Mouse (Mus musculus): ENCODE results near the gene Rasa3. TPM values are rescaled to one million over a fixed set of nuclear protein-coding genes. Genes with fewer than 3 reads are reported as not detected.

The Rasa3 gene
- total RNA-seq (2021): 1 to 10 TPM; 8.4 to 9.4 TPM
- long read RNA-seq, experiment 1, full-length matches to known transcripts: 1 of 3 reads
- long read RNA-seq, experiment 1, partial matches to known transcripts: 0 of 3 reads
- long read RNA-seq, experiment 1, other reads (novel, unspliced or antisense): 2 of 3 reads
- long read RNA-seq, experiment 2, partial matches to known transcripts: 2 of 2 reads
- long read RNA-seq, experiment 2, other reads (novel, unspliced or antisense): 0 of 2 reads

GRCm38 (mm10) chr8:13677413-13677883 is at the start of gene Rasa3:
Rasa3 (minus strand) TSS chr8:13677603.
- peak; percentile 98 for DNase-seq

DNA sequence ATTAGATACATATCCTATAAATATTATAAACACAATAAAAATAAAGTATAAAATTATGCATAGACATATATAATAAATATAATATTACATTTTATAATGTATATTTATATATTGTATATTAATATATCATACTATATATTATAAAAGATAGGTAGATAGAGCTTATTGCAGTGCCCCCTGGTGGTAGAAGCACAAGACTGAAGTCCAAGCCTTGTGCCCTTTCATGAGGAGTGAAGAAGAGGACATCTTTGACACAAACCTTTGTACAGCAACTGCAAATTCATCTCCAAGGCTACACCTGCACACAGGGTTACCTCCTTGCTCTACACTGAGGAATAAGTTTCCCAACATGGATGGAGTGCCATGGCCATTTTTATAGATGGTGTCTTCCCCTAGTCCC is 48.3 kb upstream of the Rasa3 start:
- no peak for DNase-seq

DNA sequence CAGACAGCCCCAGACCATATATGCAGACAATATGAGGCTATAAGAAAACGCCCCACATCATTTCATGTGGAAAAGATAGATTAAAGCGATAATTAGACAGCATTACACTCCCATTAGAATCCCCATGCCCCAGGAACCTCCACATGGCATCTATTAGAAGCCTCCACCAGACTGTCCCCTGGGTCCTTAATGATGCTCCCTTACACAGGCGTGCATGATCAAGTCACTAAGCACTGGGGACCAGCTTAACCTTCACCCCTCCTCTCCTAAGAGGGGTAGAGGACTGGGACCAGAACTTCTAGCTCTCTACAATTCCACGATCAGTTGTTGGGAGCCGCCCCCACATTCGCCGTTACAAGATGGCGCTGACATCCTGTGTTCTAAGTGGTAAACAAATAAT is 41.6 kb upstream of the Rasa3 start:
- no peak for DNase-seq

GRCm38 (mm10) chr8:13708514-13708913 is 31.1 kb upstream of the Rasa3 start:
- DNase-seq: peak; percentile 2

- no peak for DNase-seq
These were observed 29.5 kb upstream of the Rasa3 start for GRCm38 (mm10) chr8:13706918-13707317.

GRCm38 (mm10) chr8:13705668-13706067 is 28.3 kb upstream of the Rasa3 start, which contains the start of gene Cfap97d2:
Cfap97d2 (plus strand) TSS chr8:13705889.
- peak; percentile 44 for DNase-seq

DNA sequence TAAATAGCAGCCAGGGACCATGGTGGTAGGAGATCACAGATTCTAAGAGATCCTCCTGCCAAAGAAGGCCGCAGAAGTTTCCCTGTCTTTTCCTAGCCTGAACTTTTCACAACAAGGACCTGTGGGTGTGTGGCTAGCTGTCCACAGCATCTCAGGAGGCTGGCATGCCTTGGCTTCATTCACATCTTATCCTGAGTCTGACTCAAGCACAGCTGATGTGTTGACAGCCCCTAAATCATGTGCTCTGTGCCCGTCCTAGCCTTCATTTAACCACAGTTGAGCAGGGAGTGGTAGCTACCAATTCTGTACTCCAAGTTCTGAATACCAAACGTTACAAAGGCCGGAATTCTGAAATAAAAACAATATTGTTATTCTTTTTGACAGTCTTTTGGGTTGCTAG is 26.9 kb upstream of the Rasa3 start:
- peak; percentile 2 for DNase-seq

DNA sequence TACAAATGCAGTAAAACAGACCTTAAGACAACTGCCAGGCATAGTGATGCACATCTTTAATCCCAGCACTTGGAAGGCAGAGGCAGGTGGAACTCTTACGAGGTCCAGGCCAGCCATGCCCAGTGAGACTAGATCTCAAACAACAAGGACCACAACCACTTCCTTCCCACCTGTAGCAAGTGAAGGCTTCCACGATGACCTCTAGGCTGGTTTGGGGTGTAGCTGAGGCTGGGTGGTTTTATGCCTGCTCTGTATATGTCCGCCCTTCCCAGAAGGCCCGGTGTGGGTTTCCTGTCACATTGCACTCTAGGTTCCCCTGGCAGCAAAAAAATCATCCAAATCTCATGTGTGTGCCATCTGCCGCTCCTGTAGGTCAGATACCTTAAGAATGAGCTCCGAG is 26.4 kb upstream of the Rasa3 start:
- no peak for DNase-seq

DNA sequence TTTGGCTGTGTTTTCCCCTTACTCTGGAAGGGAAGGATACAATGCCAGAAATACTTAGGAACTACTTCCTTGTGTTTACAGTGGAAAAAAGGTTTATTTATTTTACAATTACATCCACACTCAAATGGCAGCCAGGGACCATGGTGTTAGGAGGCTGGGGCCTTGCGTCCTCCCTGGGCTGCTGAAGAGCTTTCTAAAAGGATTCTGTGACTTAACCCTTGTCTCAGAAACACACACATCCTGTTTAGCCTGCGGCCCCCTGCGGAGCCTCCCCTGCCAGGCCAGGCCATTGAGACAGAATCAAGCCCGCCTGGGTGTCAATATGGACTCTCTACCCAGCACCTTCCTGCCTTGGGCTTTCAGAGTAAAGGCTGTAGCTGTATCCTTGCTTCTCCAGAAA is 25.4 kb upstream of the Rasa3 start:
- DNase-seq: peak; percentile 2

GRCm38 (mm10) chr8:13699323-13699949 is 22.0 kb upstream of the Rasa3 start:
- DNase-seq: peak; percentile 2

- peak; percentile 2 for DNase-seq
These were observed 20.9 kb upstream of the Rasa3 start for GRCm38 (mm10) chr8:13698281-13698680.

GRCm38 (mm10) chr8:13697681-13698080 is 20.3 kb upstream of the Rasa3 start:
- DNase-seq: peak; percentile 6

DNA sequence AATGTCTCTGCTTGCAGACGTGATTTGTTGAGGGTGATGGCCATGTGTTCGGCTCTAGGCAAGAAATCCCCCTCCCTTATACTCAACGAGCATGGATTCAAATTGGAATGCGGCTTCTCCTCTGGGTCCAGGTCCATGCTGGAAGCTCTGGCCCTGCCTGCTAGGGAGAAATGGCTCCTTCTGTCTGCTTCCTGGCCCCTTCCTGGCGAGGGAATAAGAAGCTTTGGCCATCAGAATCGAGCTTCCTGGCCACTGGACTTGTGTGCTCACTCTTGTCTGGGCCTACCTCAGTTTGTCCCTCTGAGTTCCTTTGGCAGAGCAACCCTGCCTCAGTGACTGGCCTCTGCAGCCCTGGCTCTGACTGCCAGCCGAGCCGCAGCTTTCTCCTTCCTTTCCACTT is 19.8 kb upstream of the Rasa3 start:
- DNase-seq: peak; percentile 3

DNA sequence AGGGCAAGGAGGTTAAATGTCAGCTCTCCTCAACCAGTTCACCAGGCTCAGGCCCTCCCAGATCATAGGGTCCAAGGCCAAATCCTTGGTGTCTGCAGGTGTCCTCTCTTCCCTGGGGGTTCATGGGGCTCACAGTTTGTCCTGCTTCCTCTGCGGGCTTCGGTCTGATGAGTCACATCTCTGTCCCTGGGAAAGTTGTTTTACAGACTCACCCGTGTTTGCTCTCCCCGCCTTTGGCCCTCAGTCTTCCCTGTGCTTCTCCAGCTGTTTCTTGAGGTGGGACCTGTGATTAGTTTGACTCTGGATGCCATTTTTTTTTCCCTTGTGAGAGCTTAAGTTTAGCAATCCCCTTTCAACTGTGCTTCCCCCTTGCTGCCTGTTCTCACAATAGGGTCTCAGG is 18.8 kb upstream of the Rasa3 start:
- peak; percentile 3 for DNase-seq

- peak; percentile 2 for DNase-seq
These were observed 17.9 kb upstream of the Rasa3 start for GRCm38 (mm10) chr8:13695203-13695867.

DNA sequence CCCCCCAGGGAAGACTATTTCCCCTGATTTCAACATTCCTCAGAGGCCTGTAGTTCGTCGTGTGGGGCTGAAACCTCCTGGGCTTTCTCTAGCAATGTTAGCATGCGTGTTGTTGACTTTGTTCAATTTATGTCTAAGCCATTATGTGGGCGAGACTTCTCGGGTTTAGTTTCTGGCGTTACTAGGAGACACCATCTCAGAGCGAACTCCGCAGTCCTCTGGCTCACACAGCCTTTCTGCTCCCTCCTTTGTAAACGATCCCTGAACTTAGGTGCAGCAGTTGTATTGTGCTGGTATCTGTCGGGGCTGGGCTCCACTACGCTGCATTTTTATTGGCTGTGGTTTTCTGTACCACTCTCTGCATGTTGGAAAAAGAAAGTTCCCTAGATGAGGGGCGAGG is 17.3 kb upstream of the Rasa3 start:
- DNase-seq: peak; percentile 0

DNA sequence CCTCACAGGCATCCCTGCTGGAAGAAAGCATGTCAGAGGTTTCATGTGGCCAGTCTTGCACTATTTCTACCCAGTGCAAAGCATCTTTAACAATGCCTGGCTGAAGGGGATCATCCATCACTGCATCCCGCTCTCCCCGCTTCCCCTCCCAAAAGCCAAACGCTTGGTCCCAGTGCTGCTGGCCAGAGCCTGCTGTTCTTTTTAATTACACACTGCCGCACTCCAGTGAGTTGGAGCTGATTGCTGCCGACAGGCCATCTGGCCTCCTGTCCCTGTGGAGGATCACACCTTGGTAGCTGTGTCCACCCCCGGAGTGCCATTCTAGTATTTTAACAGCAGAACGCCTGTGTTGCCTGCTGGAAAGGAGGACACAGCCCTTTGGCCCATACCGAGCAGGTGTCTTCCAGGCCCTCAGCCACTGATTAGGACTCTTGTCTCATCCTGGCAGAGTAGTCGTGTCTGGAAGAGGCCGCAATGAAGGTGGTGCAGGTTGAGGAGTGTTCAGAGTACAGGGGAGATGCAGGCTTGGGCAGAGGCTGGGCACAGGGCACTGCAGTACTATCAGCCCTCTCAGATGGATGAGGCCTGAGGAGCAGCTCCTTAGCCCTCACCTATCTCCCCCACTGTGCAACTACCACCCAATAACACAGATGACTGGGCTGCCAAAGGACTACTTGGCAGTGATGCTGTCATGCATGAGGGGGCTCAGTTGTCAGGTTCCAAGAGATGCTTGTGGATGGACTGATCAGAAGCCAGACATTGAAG is 15.1 kb upstream of the Rasa3 start:
- DNase-seq: no peak

DNA sequence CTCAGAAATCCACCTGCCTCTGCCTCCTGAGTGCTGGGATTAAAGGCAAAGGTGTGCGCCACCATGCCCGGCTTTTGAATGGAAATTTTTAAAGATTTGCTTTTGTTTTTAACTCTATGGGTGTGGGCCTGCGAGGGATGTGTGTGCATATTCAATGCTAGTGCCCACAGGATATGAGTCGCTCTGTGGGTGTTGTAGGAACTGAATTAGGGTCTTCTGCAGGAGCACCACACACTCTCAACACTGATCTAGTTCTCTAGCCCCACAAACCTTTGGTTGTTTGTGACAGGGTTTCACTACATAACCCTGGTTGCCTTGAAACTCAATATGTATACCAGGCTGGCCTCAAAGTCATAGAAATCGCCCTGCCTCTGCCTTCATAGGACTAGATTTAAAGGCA is 11.9 kb upstream of the Rasa3 start:
- DNase-seq: no peak

DNA sequence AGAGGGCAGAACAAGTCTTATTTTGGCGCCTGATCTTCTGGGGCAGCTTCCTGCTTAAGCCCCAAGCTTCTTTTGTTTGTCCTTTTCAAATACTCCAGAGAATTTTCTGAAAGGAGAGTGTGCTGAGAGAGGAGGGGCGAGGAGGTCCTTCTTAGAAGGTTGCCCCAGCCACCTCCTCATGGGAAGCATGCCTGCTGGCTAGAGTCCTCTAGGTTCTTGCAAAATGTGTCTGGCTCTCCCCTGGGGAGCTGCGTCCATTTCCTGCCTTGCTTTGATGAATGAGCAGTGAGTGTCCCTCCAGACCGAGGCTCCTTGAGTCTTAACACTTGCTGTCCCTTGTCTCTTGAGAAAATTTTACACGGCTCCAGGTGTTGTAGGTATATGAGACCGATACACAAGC is 11.1 kb upstream of the Rasa3 start:
- DNase-seq: peak; percentile 68

DNA sequence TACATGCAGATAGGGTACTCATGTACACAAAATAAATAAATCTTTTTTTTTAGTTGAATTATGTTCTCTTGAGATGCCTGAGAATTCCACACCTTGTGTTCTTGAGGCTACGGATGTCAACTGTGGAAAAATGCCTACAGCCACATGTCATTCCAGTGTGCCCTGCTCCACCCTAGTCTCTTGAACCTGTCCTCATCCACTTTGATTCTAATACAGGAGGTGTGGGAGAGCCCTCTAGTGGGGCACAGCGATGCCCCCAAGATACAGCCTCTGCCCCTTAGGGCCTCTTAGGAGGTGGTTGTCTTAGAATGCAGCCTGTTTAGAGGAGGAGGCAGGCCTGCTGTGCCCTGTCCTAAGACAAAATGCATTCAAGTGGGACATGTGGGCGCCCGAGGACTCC is 10.5 kb upstream of the Rasa3 start:
- no peak for DNase-seq

- DNase-seq: no peak
These were observed 9.8 kb upstream of the Rasa3 start for GRCm38 (mm10) chr8:13687101-13687717.

GRCm38 (mm10) chr8:13686426-13686825 is 9.0 kb upstream of the Rasa3 start:
- no peak for DNase-seq

Data from gastrocnemius, postnatal 25 days (tissue).